Mouse (Mus musculus) spleen, postnatal 4 days (tissue): ENCODE data around the gene Gm49337.

Source experiments
- DNase-seq, 2 experiments: peaks; one replicate each; pipeline ENCODE4 v3.0.0; 2022; ENCODE audit warnings: low spot score in 2 of 2

Gene Gm49337

GRCm38 (mm10) chr4:116162142-116162541, 11.0 kb upstream of the Gm49337 start:
- no peak for DNase-seq

- no peak for DNase-seq
These were observed 8.2 kb upstream of the Gm49337 start for GRCm38 (mm10) chr4:116164759-116165554.

GRCm38 (mm10) chr4:116165708-116166407, 7.3 kb upstream of the Gm49337 start:
- DNase-seq, result no peak

- no peak for DNase-seq
These were observed 5.8 kb upstream of the Gm49337 start, which contains the start of gene Tspan1 for GRCm38 (mm10) chr4:116167404-116167803. Tspan1 (minus strand) TSS chr4:116167601.

- peak; percentile 56 to 83 for DNase-seq
These were observed 4.4 kb upstream of the Gm49337 start for GRCm38 (mm10) chr4:116168617-116169352.

GRCm38 (mm10) chr4:116169353-116169672, 3.9 kb upstream of the Gm49337 start:
- DNase-seq, result no peak

GRCm38 (mm10) chr4:116173752-116174151, 568 bp downstream of the Gm49337 start:
- no peak for DNase-seq

GRCm38 (mm10) chr4:116174466-116175116, 1.4 kb downstream of the Gm49337 start:
- no peak for DNase-seq

GRCm38 (mm10) chr4:116175136-116175535, 2.0 kb downstream of the Gm49337 start:
- DNase-seq, result no peak

GRCm38 (mm10) chr4:116175711-116176542, 2.7 kb downstream of the Gm49337 start:
- DNase-seq, result no peak

GRCm38 (mm10) chr4:116176543-116176988, 3.4 kb downstream of the Gm49337 start:
- DNase-seq, result no peak

- DNase-seq, result peak in 1 of 2 experiments; percentile 42
These were observed 4.0 kb downstream of the Gm49337 start for GRCm38 (mm10) chr4:116177140-116177539.

GRCm38 (mm10) chr4:116182079-116182478, 8.9 kb downstream of the Gm49337 start:
- no peak for DNase-seq

- no peak for DNase-seq
These were observed 9.6 kb downstream of the Gm49337 start for GRCm38 (mm10) chr4:116182745-116183144.

- no peak for DNase-seq
These were observed 11.9 kb downstream of the Gm49337 start for GRCm38 (mm10) chr4:116185083-116185482.

- DNase-seq, result no peak
These were observed 19.2 kb downstream of the Gm49337 start for GRCm38 (mm10) chr4:116192286-116192835.

- peak in 1 of 2 experiments; percentile 35 for DNase-seq
These were observed 20.6 kb downstream of the Gm49337 start for GRCm38 (mm10) chr4:116193583-116194383.

GRCm38 (mm10) chr4:116198422-116198821, 25.2 kb downstream of the Gm49337 start:
- no peak for DNase-seq

- no peak for DNase-seq
These were observed 31.2 kb downstream of the Gm49337 start for GRCm38 (mm10) chr4:116204422-116204821.

GRCm38 (mm10) chr4:116206531-116206930, 33.3 kb downstream of the Gm49337 start:
- no peak for DNase-seq
